Mouse (Mus musculus) kidney, embryonic 14.5 days (tissue): ENCODE measurements around the gene Hcrt. TPM values are rescaled to one million over a fixed set of nuclear protein-coding genes. Genes with fewer than 3 reads are reported as not detected.
A peak's percentile ranks its signal among the peaks of the same experiment; 100 is the strongest.

Source experiments
- ATAC-seq: fragments of 200-750 bp; cut with Nextera tagmentation; 2 replicates; pipeline ENCODE4 v1.8.0; 2017; ENCODE audit warnings: moderate number of reproducible peaks, mild to moderate bottlenecking, moderate TSS enrichment, moderate library complexity; ENCODE audit not compliant: low FRiP score, low TSS enrichment
- H3K27ac ChIP-seq: fragments of 300-500 bp; sonication (generic); 2 replicates; pipeline ENCODE4 v1.5.1; 2014; ENCODE audit warnings: low read depth, mild to moderate bottlenecking, low read length, moderate library complexity, mixed read lengths
- H3K27me3 ChIP-seq: fragments of 300-500 bp; sonication (generic); 2 replicates; pipeline ENCODE4 v1.6.1; 2014; ENCODE audit warnings: mild to moderate bottlenecking, low read length; ENCODE audit not compliant: control insufficient read depth, insufficient read depth
- H3K36me3 ChIP-seq: fragments of 300-500 bp; sonication (generic); 2 replicates; pipeline ENCODE4 v1.6.1; 2014; ENCODE audit warnings: low read length, mixed read lengths; ENCODE audit not compliant: control insufficient read depth, insufficient read depth
- H3K4me1 ChIP-seq: fragments of 300-500 bp; sonication (generic); 2 replicates; pipeline ENCODE4 v1.6.1; 2014; ENCODE audit warnings: low read length, mixed read lengths; ENCODE audit not compliant: control insufficient read depth, insufficient read depth
- H3K4me2 ChIP-seq: fragments of 300-500 bp; sonication (generic); replicated peaks from 2 replicates; pipeline ENCODE4 v1.6.1; 2014; ENCODE audit warnings: low read depth, mild to moderate bottlenecking, low read length
- H3K4me3 ChIP-seq: fragments of 300-500 bp; sonication (generic); 2 replicates; pipeline ENCODE4 v1.5.1; 2014; ENCODE audit warnings: mild to moderate bottlenecking, low read length
- H3K9ac ChIP-seq: fragments of 300-500 bp; sonication (generic); 2 replicates; pipeline ENCODE4 v1.6.1; 2014; ENCODE audit warnings: low read depth, mild to moderate bottlenecking, low read length, moderate library complexity
- H3K9me3 ChIP-seq: fragments of 300-500 bp; sonication (generic); 2 replicates; pipeline ENCODE4 v1.6.1; 2016; ENCODE audit warnings: low read length; ENCODE audit not compliant: control insufficient read depth
- WGBS: fragments of 180-500 bp; shearing (Covaris S2); extraction: QIAGEN DNeasy Blood & Tissue Kit; methylation state at CpG from one replicate; pipeline ENCODE4 v1.1.7; 2014; 5-methylcytosine and 5-hydroxymethylcytosine counted together
- polyA plus RNA-seq: library from polyadenylated mRNA; unstranded; fragments of >200 nt; fragmentation: Nextera tagmentation; extraction: Ambion mirVana; gene quantifications from 2 replicates; pipeline ENCODE4 v1.2.1, GENCODE M21; 2014

The Hcrt gene
- polyA plus RNA-seq, 1 experiment from 2014 or later, result not detected

DNA sequence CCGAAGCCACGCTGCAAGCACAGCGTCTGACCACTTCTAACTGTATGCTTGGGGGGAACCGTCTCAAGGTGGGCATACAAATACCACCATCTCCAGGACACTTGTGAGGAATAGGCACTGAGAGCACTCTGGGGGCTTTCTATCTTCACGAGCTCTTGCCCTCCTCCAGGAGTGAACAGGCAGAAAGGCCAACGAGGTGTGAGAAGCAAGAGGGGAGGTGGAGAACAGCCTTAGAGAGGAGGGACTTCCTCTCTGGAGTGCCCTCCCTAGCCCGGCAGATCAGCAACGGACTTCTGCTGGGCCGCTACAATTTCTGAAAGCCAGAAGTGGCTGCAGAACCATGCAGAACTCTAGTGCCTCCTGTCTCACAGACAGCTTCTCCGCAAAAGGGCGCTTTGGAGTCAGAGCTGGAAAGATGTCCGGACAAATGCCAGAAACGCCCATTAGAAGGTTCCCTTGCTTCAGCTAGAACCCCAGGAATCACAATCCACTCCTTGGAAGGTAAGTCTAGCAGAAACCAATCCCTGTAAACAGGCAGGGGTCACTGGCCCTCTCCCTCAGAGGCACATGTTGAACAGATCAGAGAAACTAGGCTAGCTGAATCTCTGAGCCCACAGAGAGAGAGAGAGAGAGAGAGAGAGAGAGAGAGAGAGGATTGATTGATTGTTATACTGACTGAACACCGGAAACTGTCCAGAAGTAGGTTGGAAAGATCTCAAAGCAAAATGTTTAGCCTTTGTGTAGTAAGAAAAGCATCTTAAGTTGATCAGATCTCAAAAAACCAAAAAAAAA is 26.6 kb downstream of the Hcrt start:
- peak overlapping the region; percentile 23; the same call in 1 of the 2 replicates for H3K4me2 ChIP-seq
- H3K4me1 ChIP-seq, result peaks cover 19% of the 10 kb centered on the region
- peaks cover 9% of the 10 kb centered on the region; the same call in 1 of the 2 replicates for H3K36me3 ChIP-seq
- no peak overlapping the region for H3K27ac ChIP-seq
- H3K4me3 ChIP-seq, result peak overlapping the region; percentile 90; the same call in 1 of the 2 replicates
- no peak for ATAC-seq
- no peaks in the 10 kb centered on the region for H3K27me3 ChIP-seq
- H3K9me3 ChIP-seq, result no peaks in the 10 kb centered on the region
- H3K9ac ChIP-seq, result peak overlapping the region; percentile 87; the same call in 1 of the 2 replicates
- 69% methylated on average over 14 of the region's 14 CpGs for WGBS

DNA sequence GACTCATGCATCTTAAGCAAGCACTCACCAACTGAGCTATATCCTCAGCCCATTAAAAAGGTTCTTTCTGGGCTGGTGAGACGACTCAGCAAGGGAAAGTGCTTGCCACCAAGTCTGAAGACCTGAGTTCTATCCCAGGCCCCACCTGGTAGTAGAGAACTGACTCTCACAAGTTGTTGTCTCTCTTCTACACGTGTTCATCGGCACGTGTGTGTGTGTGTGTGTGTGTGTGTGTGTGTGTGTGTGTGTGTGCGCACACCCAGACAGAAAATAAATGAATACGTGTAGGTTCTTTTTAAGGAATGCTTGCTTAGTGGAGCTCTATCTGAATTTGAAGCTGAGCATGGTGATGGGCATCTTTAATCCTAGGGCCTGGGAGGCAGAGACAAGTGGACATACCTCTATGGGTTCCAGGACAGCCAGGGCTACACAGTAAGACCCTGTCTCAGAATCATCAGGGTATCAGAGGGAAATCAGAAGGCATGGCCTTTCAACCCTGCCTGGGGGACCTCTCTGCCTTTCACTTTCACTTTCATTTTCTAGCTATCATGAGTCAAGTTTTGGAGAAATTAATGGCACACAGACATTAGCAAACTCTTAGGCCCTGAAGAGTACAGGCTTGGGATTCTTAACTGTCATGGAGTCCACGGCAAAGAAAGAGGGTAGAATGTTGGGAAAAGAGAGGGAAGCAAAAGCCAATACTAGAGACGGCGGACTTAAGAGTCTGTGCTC is 27.4 kb downstream of the Hcrt start:
- no peak overlapping the region for H3K4me3 ChIP-seq
- peaks cover 19% of the 10 kb centered on the region for H3K4me1 ChIP-seq
- WGBS, result 87% methylated on average over 9 of the region's 9 CpGs
- H3K27me3 ChIP-seq, result no peaks in the 10 kb centered on the region
- no peaks in the 10 kb centered on the region for H3K9me3 ChIP-seq
- H3K4me2 ChIP-seq, result no peak overlapping the region; the same call in 1 of the 2 replicates
- ATAC-seq, result no peak
- H3K27ac ChIP-seq, result no peak overlapping the region
- peaks cover 9% of the 10 kb centered on the region; the same call in 1 of the 2 replicates for H3K36me3 ChIP-seq
- no peak overlapping the region for H3K9ac ChIP-seq

DNA sequence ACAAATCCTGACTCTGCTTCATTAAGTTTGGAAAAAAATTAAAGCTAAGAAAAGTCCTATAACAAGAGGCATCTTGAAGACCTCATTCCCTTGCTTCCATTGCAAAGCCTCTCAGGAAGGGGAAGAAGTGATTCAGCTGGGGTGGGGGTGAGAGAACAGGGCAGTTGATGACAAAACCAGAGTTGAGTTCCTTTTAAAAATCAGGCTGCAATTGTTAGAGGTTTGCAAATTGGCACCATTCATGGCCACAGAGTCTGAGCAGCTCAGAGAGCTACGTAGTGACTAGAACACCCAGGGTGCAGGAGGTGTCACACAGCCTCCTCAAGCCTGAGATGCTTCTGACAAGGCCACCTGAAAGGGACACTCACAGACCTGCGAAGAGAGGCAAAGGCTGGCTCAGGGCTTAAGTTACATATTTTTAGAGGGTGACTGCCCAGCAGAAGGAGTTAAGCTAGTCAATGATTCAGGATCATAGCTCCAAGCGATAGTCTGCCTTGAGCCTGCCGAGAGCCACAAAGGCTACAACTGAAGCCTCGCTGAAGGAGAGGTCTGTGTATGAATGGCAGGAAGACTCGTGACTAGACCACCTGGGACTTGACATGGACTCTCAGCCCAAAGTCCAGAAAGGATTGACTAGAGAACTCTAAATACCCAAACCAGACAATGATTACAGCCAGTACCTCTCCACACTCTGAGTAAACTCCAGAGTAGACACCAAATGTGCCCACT is 32.1 kb downstream of the Hcrt start:
- no peak for ATAC-seq
- no peak overlapping the region for H3K27ac ChIP-seq
- H3K36me3 ChIP-seq, result peaks cover 16% of the 10 kb centered on the region; the same call in 1 of the 2 replicates
- no peaks in the 10 kb centered on the region for H3K27me3 ChIP-seq
- WGBS, result 86% methylated on average over 6 of the region's 6 CpGs
- no peaks in the 10 kb centered on the region for H3K9me3 ChIP-seq
- no peak overlapping the region for H3K4me2 ChIP-seq
- no peak overlapping the region for H3K9ac ChIP-seq
- H3K4me3 ChIP-seq, result no peak overlapping the region
- H3K4me1 ChIP-seq, result peaks cover under 1% of the 10 kb centered on the region; the same call in 1 of the 2 replicates

DNA sequence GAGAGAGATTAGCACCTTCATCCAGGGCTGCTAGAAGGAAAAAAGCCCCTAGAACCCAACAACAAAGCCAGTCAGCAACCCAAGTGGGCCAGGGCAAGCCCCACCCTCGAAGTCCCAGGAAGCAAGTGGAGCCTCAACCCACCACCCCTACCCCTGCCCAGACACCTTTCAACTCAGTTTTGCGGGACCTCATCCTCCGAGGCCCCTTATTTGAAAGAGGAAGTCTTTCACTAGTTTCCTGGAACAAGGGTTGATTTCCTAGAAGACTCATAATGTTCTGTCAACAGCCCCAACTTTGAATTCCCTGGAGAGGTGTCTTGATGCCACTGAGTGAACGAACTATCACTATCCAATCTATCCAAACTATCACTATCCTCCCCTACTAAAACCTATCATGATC is 32.8 kb downstream of the Hcrt start:
- Histone ChIP-seq H3K9me3 (no peaks in the 10 kb centered on the region), H3K27ac (no peak overlapping the region), H3K4me1 (peaks cover 4% of the 10 kb centered on the region; the same call in 1 of the 2 replicates), H3K4me3 (no peak overlapping the region), H3K4me2 (no peak overlapping the region), H3K36me3 (peaks cover 15% of the 10 kb centered on the region; the same call in 1 of the 2 replicates), H3K27me3 (no peaks in the 10 kb centered on the region), H3K9ac (no peak overlapping the region)
- no peak for ATAC-seq
- 89% methylated on average over 4 of the region's 4 CpGs for WGBS

DNA sequence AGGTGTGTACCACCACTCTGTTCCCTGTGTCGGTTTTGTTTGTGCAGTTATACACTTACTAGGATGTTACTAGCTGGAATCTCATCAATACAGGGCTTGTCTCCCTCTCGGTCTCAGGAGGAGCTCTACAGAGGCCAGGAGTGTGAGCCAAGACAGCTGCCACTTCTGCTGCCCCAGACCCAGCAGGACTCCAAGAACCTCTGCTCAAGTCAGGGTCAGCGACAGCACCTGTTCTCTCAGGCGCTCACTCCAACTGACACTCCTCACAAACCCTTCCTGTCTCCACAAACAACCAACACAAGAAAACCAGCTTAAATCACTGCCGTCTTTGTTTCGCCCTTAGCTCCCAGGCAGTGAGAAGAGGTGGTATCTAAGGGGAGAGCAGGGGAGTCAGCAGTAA is 34.1 kb downstream of the Hcrt start:
- H3K27ac ChIP-seq, result no peak overlapping the region

DNA sequence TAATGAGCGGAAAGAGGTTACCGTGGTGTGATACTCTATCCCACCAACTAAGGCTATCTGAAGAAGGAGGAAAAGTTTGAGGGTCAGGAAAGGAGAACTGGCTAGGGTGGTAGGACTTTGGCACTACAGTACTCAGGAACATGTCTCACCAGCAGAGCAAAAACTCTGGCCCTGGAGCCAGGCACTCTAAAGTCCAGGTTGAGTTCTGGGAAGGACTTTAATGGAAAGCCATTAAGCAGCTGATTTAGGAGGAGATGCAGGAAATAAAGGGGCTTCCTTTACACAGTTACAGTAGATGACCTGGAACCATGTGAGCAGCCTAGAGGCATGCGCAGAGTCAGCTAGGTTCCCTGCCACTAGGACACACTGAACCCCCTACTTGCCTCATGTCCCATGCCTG is 35.5 kb downstream of the Hcrt start:
- Histone ChIP-seq H3K27ac (no peak overlapping the region), H3K4me3 (no peak overlapping the region)
- ATAC-seq, result no peak

More for the DNA sequence above, 34.1 kb downstream of the Hcrt start:
- Histone ChIP-seq H3K9me3 (no peaks in the 10 kb centered on the region), H3K4me3 (no peak overlapping the region), H3K9ac (no peak overlapping the region), H3K27me3 (no peaks in the 10 kb centered on the region), H3K4me2 (no peak overlapping the region), H3K36me3 (peaks cover 12% of the 10 kb centered on the region; the same call in 1 of the 2 replicates), H3K4me1 (peaks cover 8% of the 10 kb centered on the region; the same call in 1 of the 2 replicates)
- no peak for ATAC-seq
- 88% methylated on average over 6 of the region's 6 CpGs for WGBS

DNA sequence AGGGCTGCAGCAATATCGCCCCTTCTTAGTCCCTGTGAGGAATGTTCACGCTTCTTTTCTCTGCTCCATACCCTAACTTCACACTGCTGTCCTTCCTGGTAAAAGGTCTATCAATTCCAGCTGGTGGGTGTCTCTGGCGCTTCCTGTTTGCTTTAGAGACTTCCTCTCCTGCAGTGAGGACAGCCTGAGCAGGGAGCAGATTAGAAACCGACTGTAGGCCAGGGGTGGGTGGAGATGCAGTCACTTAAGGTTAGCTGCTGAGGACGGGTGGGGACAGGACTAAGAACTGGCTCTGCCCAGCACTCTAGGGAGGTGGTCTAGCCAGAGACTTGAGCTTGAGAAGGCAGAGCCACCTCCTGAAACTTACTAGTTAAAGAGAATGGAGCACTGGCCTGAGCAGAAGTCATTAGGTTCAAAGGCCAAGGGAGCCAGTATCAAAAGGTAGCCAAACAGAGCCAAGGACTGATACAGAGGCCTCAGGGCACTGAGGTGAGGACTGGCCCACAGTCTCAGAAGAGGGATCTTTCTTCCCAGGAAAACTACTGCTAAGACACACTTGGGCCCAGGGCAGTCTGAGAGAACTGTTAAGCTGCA is 37.7 kb downstream of the Hcrt start:
- ATAC-seq, result no peak
- no peak overlapping the region for H3K4me2 ChIP-seq

More for the DNA sequence above, 35.5 kb downstream of the Hcrt start:
- peaks cover 17% of the 10 kb centered on the region for H3K4me1 ChIP-seq
- no peaks in the 10 kb centered on the region for H3K27me3 ChIP-seq
- H3K36me3 ChIP-seq, result peaks cover 12% of the 10 kb centered on the region; the same call in 1 of the 2 replicates
- no peaks in the 10 kb centered on the region for H3K9me3 ChIP-seq
- no peak overlapping the region for H3K9ac ChIP-seq
- no peak overlapping the region for H3K4me2 ChIP-seq
- WGBS, result 92% methylated on average over 3 of the region's 3 CpGs

DNA sequence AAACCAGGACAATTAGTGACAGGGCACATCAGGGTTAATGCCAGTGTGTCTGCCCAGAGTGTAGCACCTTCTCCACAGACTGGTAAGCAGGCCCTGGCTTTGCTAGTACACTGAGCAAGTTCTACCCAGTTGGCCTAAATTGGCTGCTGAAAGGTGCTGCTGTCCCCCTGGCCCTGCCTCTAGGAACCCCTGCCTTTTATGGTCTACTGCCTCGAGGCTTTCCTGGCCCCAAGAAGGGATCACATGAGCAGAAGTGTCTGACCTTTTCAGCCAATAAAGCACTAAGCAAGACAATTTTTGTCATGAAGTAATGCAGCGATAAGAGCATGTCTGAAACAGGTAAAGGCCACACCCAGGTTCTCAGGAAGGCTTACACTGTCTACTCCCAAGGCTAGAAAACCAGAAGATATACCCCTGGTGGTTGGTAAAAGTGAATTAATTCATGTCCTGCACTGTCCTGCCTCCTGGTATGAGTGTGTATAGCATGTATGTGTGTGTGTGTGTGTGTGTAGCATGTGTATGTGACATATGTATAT is 40.2 kb downstream of the Hcrt start:
- H3K9ac ChIP-seq, result no peak overlapping the region
- H3K27ac ChIP-seq, result no peak overlapping the region
- H3K4me1 ChIP-seq, result peaks cover 17% of the 10 kb centered on the region
- no peak overlapping the region for H3K4me2 ChIP-seq
- no peaks in the 10 kb centered on the region for H3K9me3 ChIP-seq
- no peaks in the 10 kb centered on the region for H3K27me3 ChIP-seq
- 38% methylated on average over 2 of the region's 2 CpGs for WGBS
- no peak overlapping the region for H3K4me3 ChIP-seq
- ATAC-seq, result no peak
- peaks cover 20% of the 10 kb centered on the region for H3K36me3 ChIP-seq

More for the DNA sequence above, 37.7 kb downstream of the Hcrt start:
- Histone ChIP-seq H3K9ac (no peak overlapping the region), H3K27ac (no peak overlapping the region; the same call in 1 of the 2 replicates), H3K4me1 (peaks cover 17% of the 10 kb centered on the region), H3K27me3 (no peaks in the 10 kb centered on the region), H3K9me3 (no peaks in the 10 kb centered on the region), H3K36me3 (peaks cover 12% of the 10 kb centered on the region; the same call in 1 of the 2 replicates), H3K4me3 (no peak overlapping the region)
- WGBS, result 34% methylated on average over 5 of the region's 5 CpGs
